Mouse (Mus musculus) thymus, adult 2 months (tissue): Measurements from ENCODE around the gene Pitpnm2. TPM values are rescaled to one million over a fixed set of nuclear protein-coding genes. Genes with fewer than 3 reads are reported as not detected.

ENCODE experiments used
- DNase-seq: peaks from one replicate; pipeline ENCODE4 v3.0.0; 2021
- H3K27ac ChIP-seq: fragments of 200-500 bp; 2 replicates; pipeline ENCODE4 v1.5.1; 2012; ENCODE audit warnings: low read length, control low read depth; ENCODE audit not compliant: control insufficient read depth, insufficient read depth
- H3K27me3 ChIP-seq: fragments of 200-500 bp; 2 replicates; pipeline ENCODE4 v1.6.1; 2012; ENCODE audit warnings: mild to moderate bottlenecking, low read length, moderate library complexity, mixed read lengths; ENCODE audit not compliant: control insufficient read depth, insufficient read depth
- H3K36me3 ChIP-seq: fragments of 200-500 bp; 2 replicates; pipeline ENCODE4 v1.6.1; 2012; ENCODE audit warnings: mild to moderate bottlenecking, low read length, moderate library complexity; ENCODE audit not compliant: control insufficient read depth, insufficient read depth
- H3K4me1 ChIP-seq: fragments of 200-500 bp; replicated peaks from 2 replicates; pipeline ENCODE4 v1.6.1; 2012; ENCODE audit warnings: low read length; ENCODE audit not compliant: control insufficient read depth, insufficient read depth
- H3K4me3 ChIP-seq: fragments of 200-500 bp; 2 replicates; pipeline ENCODE4 v1.5.1; 2012; ENCODE audit warnings: mild to moderate bottlenecking, low read length, control low read depth, moderate library complexity; ENCODE audit not compliant: control insufficient read depth, insufficient read depth
- CTCF ChIP-seq: fragments of 200-500 bp; IDR thresholded peaks from 2 replicates; pipeline ENCODE4 v1.5.1; 2012; ENCODE audit warnings: mild to moderate bottlenecking, control low read depth, low read length, moderate library complexity, borderline replicate concordance; ENCODE audit not compliant: control insufficient read depth, poor library complexity, insufficient read depth; ENCODE audit errors: extremely low read depth
- POLR2A ChIP-seq: fragments of 200-500 bp; IDR thresholded peaks from 2 replicates; pipeline ENCODE4 v1.6.1; 2012; ENCODE audit warnings: mild to moderate bottlenecking, low read length, control low read depth, moderate library complexity; ENCODE audit not compliant: control insufficient read depth, poor library complexity, insufficient read depth; ENCODE audit errors: extremely low read depth
- WGBS: fragments of 180-500 bp; shearing (Covaris S2); methylation state at CpG from one replicate; pipeline ENCODE4 v1.1.7; 2018; 5-methylcytosine and 5-hydroxymethylcytosine counted together
- polyA plus RNA-seq: library from polyadenylated mRNA; depleted of rRNA; stranded (reverse); fragments of >200 nt; gene quantifications from 2 replicates; pipeline ENCODE4 v1.2.3, GENCODE M21; 2012

The Pitpnm2 gene
- polyA plus RNA-seq, 1 experiment = 279 TPM

GRCm38 (mm10) chr5:124223574-124223973, 26.0 kb downstream of the Pitpnm2 start:
- peaks cover 79% of the 10 kb centered on the region for H3K4me1 ChIP-seq
- H3K27ac ChIP-seq = peak overlapping the region; percentile 52
- H3K36me3 ChIP-seq = no peaks in the 10 kb centered on the region
- H3K4me3 ChIP-seq = no peak overlapping the region
- TF ChIP-seq CTCF = no peak
- TF ChIP-seq POLR2A = no peak
- H3K27me3 ChIP-seq = no peaks in the 10 kb centered on the region
- WGBS = 71% methylated on average over 8 of the region's 8 CpGs
- DNase-seq = no peak

GRCm38 (mm10) chr5:124222696-124223095, 26.9 kb downstream of the Pitpnm2 start:
- no peak overlapping the region for H3K4me3 ChIP-seq
- H3K27me3 ChIP-seq = no peaks in the 10 kb centered on the region
- no peak for TF ChIP-seq CTCF
- no peak for TF ChIP-seq POLR2A
- no peak for DNase-seq
- H3K27ac ChIP-seq = no peak overlapping the region
- peaks cover 86% of the 10 kb centered on the region for H3K4me1 ChIP-seq
- no peaks in the 10 kb centered on the region for H3K36me3 ChIP-seq
- WGBS = 97% methylated on average over 11 of the region's 11 CpGs

GRCm38 (mm10) chr5:124221736-124222040, 27.9 kb downstream of the Pitpnm2 start:
- Histone ChIP-seq H3K27ac (peak overlapping the region; percentile 7; the same call in 1 of the 2 replicates), H3K4me1 (peaks cover 86% of the 10 kb centered on the region), H3K36me3 (no peaks in the 10 kb centered on the region), H3K4me3 (no peak overlapping the region), H3K27me3 (no peaks in the 10 kb centered on the region)
- 70% methylated on average over 7 of the region's 7 CpGs for WGBS
- TF ChIP-seq CTCF (no peak), POLR2A (no peak)
- no peak for DNase-seq

- Histone ChIP-seq H3K4me3 (no peak overlapping the region), H3K36me3 (no peaks in the 10 kb centered on the region), H3K4me1 (peaks cover 86% of the 10 kb centered on the region), H3K27ac (peak overlapping the region; percentile 7; the same call in 1 of the 2 replicates), H3K27me3 (no peaks in the 10 kb centered on the region)
- DNase-seq = no peak
- TF ChIP-seq POLR2A = no peak
- no peak for TF ChIP-seq CTCF
- 70% methylated on average over 7 of the region's 7 CpGs for WGBS
These were observed 28.4 kb downstream of the Pitpnm2 start for GRCm38 (mm10) chr5:124221037-124221735.

- Histone ChIP-seq H3K27me3 (no peaks in the 10 kb centered on the region), H3K36me3 (no peaks in the 10 kb centered on the region), H3K4me1 (peaks cover 86% of the 10 kb centered on the region), H3K27ac (no peak overlapping the region), H3K4me3 (no peak overlapping the region)
- no peak for TF ChIP-seq CTCF
- no peak for TF ChIP-seq POLR2A
- WGBS = 96% methylated on average over 5 of the region's 5 CpGs
- no peak for DNase-seq
These were observed 29.0 kb downstream of the Pitpnm2 start for GRCm38 (mm10) chr5:124220551-124220950.

- no peak overlapping the region for H3K4me3 ChIP-seq
- DNase-seq = no peak
- H3K36me3 ChIP-seq = no peaks in the 10 kb centered on the region
- H3K4me1 ChIP-seq = peaks cover 86% of the 10 kb centered on the region
- 98% methylated on average over 10 of the region's 10 CpGs for WGBS
- TF ChIP-seq POLR2A (no peak), CTCF (no peak)
- H3K27ac ChIP-seq = no peak overlapping the region
- no peaks in the 10 kb centered on the region for H3K27me3 ChIP-seq
These were observed 30.1 kb downstream of the Pitpnm2 start for GRCm38 (mm10) chr5:124219431-124219830.

- TF ChIP-seq POLR2A (no peak), CTCF (no peak)
- Histone ChIP-seq H3K36me3 (no peaks in the 10 kb centered on the region), H3K4me3 (no peak overlapping the region), H3K27me3 (no peaks in the 10 kb centered on the region), H3K27ac (no peak overlapping the region), H3K4me1 (peaks cover 85% of the 10 kb centered on the region)
- WGBS = 84% methylated on average over 7 of the region's 7 CpGs
- DNase-seq = no peak
These were observed 30.6 kb downstream of the Pitpnm2 start for GRCm38 (mm10) chr5:124218986-124219385.
